Mouse (Mus musculus) ES-Bruce4 (cell line): ENCODE measurements around the gene Ccdc73. TPM values are rescaled to one million over a fixed set of nuclear protein-coding genes. Genes with fewer than 3 reads are reported as not detected.

Source experiments
- H3K27ac ChIP-seq: 2 replicates; pipeline ENCODE4 v1.5.1; 2012; ENCODE audit warnings: low read length, inconsistent platforms; ENCODE audit not compliant: insufficient read depth
- H3K27me3 ChIP-seq: 2 replicates; pipeline ENCODE4 v1.6.1; 2012; ENCODE audit warnings: mild to moderate bottlenecking, low read length, inconsistent platforms; ENCODE audit not compliant: control insufficient read depth, poor library complexity, insufficient read depth, severe bottlenecking
- H3K36me3 ChIP-seq: 2 replicates; pipeline ENCODE4 v1.6.1; 2012; ENCODE audit warnings: inconsistent platforms, mild to moderate bottlenecking, low read length, moderate library complexity; ENCODE audit not compliant: control insufficient read depth, poor library complexity, insufficient read depth, severe bottlenecking
- H3K4me1 ChIP-seq: one replicate; pipeline ENCODE4 v1.8.1; 2011; ENCODE audit warnings: low read length; ENCODE audit not compliant: control insufficient read depth, insufficient read depth
- H3K4me3 ChIP-seq: 2 replicates; pipeline ENCODE4 v1.5.1; 2011; ENCODE audit warnings: low read depth, mild to moderate bottlenecking, low read length
- H3K9ac ChIP-seq: 2 replicates; pipeline ENCODE4 v1.6.1; 2012; ENCODE audit warnings: low read depth, mild to moderate bottlenecking, inconsistent platforms; ENCODE audit not compliant: poor library complexity, severe bottlenecking
- H3K9me3 ChIP-seq: replicated peaks from 2 replicates; pipeline ENCODE4 v1.6.1; 2012; ENCODE audit warnings: mild to moderate bottlenecking, low read length, inconsistent platforms; ENCODE audit not compliant: control insufficient read depth, poor library complexity, insufficient read depth, severe bottlenecking
- CTCF ChIP-seq: IDR thresholded peaks from one replicate; pipeline ENCODE4 v1.8.1; 2011; ENCODE audit warnings: low read depth, low read length
- EP300 ChIP-seq: IDR thresholded peaks from 2 replicates; pipeline ENCODE4 v1.6.1; 2011; ENCODE audit warnings: low read depth, low read length; ENCODE audit not compliant: insufficient read depth
- POLR2A ChIP-seq: IDR thresholded peaks from one replicate; pipeline ENCODE4 v1.8.1; 2011; ENCODE audit warnings: low read length; ENCODE audit not compliant: insufficient read depth
- polyA plus RNA-seq: library from polyadenylated mRNA; stranded (reverse); fragments of >200 nt; gene quantifications from 2 replicates; pipeline ENCODE4 v1.2.4, GENCODE M21; 2011; ENCODE audit warnings: low read depth; ENCODE audit not compliant: missing spikeins, insufficient read depth, insufficient read length

The Ccdc73 gene
- polyA plus RNA-seq, 1 experiment: 5.9 TPM

DNA sequence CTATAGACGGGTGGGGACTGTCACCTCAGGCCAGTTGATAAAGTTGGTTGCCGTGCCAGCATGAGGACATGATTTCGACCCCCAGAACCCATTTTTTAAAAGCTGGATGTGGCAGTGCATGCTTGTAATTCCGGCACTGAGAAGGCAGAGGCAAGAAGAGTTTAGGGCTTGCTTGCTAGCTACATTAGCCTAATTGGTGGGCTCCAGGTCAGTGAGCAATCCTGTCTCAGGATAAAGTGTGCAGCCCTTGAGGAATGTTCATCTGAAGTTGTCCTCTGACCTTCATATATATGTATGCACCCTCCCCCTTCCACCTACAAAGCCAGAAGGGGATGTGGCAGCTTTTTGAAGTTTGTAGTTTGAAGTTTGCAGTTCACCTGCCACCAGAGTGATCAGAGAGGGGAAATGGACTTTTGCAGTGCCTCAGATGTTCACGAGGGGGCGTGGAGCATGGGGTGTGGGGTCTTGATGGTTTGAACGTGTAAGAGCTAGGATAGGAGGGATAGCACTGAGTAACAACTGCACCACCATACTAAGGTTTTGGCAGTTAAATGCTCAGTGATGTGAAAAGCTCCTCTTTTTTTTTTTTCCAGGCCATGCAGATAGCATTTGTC, 170.5 kb downstream of the Ccdc73 start:
- TF ChIP-seq CTCF: no peak
- TF ChIP-seq EP300: no peak
- no peak for TF ChIP-seq POLR2A
- no peak overlapping the region for H3K4me3 ChIP-seq
- H3K27ac ChIP-seq: no peak overlapping the region
- no peak overlapping the region for H3K9ac ChIP-seq
- no peaks in the 10 kb centered on the region for H3K36me3 ChIP-seq
- no peaks in the 10 kb centered on the region for H3K27me3 ChIP-seq
- no peaks in the 10 kb centered on the region for H3K9me3 ChIP-seq
- H3K4me1 ChIP-seq: no peaks in the 10 kb centered on the region

DNA sequence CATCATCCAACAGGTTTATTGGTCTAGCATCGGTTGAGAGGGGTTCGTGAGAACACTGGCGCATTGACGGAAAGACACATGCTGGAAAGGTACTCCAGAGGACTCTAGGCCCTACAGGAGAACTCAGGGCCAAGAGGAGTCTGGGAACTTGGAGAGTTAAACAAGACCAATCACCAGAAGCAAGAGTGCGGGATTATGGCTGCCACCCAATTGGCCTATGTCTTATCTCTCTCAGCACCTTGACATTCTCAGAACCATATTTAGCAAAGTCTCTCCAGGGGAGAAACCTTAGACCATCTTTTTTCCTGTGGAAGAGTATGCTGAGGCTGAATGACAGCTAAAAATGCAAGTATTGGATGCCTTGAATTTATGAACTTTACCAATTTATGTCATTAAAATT, 171.3 kb downstream of the Ccdc73 start:
- Histone ChIP-seq H3K27ac (no peak overlapping the region), H3K4me1 (no peaks in the 10 kb centered on the region)

DNA sequence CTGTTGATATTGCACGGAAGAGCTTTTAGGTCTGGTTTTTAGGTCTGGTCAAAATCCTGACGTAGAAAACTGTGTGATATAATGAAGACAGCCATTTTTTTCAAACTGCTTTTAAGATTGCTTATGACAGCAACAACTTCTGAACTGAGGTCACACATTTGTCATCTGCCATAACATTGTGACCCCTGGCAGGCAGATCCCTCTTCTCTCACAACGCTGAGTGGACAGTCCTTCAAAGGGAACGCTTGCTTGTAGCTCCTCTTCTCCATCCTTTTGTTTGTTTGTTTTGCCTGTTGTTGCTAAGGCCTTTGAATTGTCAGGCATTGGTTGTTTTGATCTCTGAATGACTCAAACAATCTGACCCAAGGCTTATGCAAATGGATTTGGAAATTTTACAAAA, 173.3 kb downstream of the Ccdc73 start:
- Histone ChIP-seq H3K9me3 (no peaks in the 10 kb centered on the region), H3K36me3 (no peaks in the 10 kb centered on the region), H3K4me3 (no peak overlapping the region), H3K27me3 (no peaks in the 10 kb centered on the region), H3K9ac (no peak overlapping the region), H3K27ac (no peak overlapping the region), H3K4me1 (no peaks in the 10 kb centered on the region)
- no peak for TF ChIP-seq CTCF
- no peak for TF ChIP-seq EP300
- no peak for TF ChIP-seq POLR2A

More for the DNA sequence above, 171.3 kb downstream of the Ccdc73 start:
- TF ChIP-seq EP300 (no peak), POLR2A (no peak), CTCF (no peak)
- H3K9me3 ChIP-seq: no peaks in the 10 kb centered on the region
- H3K9ac ChIP-seq: no peak overlapping the region
- no peaks in the 10 kb centered on the region for H3K27me3 ChIP-seq
- no peak overlapping the region for H3K4me3 ChIP-seq
- H3K36me3 ChIP-seq: no peaks in the 10 kb centered on the region

DNA sequence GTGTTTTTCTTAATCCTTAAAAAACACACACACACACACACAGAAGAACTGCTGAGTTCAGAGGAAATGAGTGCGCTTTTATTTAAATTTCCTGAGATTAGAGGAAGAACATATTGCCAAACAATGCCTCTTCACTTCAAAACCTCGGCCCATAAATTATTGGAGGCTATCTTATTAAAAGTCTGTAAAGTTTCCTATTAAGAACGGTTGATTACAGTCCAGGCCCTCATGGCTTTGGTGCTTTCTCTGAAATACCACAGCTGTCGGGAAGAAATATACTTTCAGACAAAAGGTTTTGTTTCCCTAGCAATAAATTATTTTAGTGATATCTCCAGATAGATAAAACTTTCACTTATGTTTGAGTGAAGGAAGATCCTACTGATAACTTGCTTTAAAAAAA, 175.5 kb downstream of the Ccdc73 start:
- Histone ChIP-seq H3K9ac (no peak overlapping the region), H3K9me3 (no peaks in the 10 kb centered on the region), H3K36me3 (no peaks in the 10 kb centered on the region), H3K4me1 (no peaks in the 10 kb centered on the region), H3K4me3 (no peak overlapping the region), H3K27ac (no peak overlapping the region), H3K27me3 (no peaks in the 10 kb centered on the region)
- TF ChIP-seq EP300 (no peak), POLR2A (no peak), CTCF (no peak)

DNA sequence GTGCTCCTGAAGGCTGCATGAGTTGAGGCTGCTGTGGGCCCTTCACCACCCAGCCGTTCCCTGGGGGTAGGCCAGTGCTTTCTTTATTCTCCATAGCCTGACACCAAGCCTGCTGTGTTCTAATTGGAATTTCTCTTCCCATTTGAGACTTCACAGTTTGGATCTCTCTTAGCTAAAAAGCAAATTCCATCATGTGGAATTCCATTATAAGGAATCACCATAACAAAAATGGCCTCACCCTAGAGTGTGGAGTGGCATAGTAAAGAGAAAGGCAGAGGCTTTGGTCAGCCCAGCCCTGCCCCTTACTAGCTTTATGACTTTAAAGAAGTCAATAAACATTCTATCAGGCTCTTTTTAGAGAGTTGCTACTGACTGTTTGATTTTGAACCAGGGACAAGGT, 180.7 kb downstream of the Ccdc73 start:
- no peak overlapping the region for H3K4me3 ChIP-seq
- H3K36me3 ChIP-seq: no peaks in the 10 kb centered on the region
- H3K9ac ChIP-seq: no peak overlapping the region
- no peak overlapping the region for H3K27ac ChIP-seq
- TF ChIP-seq POLR2A (no peak), EP300 (no peak), CTCF (no peak)
- H3K27me3 ChIP-seq: no peaks in the 10 kb centered on the region
- no peaks in the 10 kb centered on the region for H3K4me1 ChIP-seq
- H3K9me3 ChIP-seq: no peaks in the 10 kb centered on the region

DNA sequence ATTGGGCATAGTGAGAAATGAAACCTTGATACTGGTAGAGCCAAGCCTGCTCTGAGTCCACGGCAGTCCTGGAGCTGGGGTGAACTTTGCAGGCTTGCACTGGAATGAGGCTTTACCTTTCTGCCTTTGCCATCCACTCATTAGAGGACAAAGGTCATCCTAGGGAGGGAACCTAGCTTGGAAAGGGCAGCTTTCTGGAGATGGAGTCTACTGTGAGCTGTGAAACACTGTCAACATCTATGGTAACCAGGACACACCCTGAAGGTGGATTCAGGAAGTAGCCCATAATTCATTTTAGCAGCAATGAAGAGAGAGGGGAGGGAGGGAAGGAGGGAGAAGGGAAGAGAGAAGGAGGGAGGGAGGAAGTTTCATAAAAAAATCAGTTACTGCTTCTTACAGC, 187.9 kb downstream of the Ccdc73 start:
- H3K27ac ChIP-seq: no peak overlapping the region
- TF ChIP-seq POLR2A: no peak
- no peak for TF ChIP-seq EP300
- TF ChIP-seq CTCF: no peak
- H3K4me1 ChIP-seq: no peaks in the 10 kb centered on the region
- H3K9ac ChIP-seq: no peak overlapping the region
- H3K4me3 ChIP-seq: no peak overlapping the region
- H3K27me3 ChIP-seq: no peaks in the 10 kb centered on the region
- H3K9me3 ChIP-seq: no peaks in the 10 kb centered on the region
- no peaks in the 10 kb centered on the region for H3K36me3 ChIP-seq
